Mouse (Mus musculus): ENCODE measurements around the gene Edn3.

The Edn3 gene

DNA sequence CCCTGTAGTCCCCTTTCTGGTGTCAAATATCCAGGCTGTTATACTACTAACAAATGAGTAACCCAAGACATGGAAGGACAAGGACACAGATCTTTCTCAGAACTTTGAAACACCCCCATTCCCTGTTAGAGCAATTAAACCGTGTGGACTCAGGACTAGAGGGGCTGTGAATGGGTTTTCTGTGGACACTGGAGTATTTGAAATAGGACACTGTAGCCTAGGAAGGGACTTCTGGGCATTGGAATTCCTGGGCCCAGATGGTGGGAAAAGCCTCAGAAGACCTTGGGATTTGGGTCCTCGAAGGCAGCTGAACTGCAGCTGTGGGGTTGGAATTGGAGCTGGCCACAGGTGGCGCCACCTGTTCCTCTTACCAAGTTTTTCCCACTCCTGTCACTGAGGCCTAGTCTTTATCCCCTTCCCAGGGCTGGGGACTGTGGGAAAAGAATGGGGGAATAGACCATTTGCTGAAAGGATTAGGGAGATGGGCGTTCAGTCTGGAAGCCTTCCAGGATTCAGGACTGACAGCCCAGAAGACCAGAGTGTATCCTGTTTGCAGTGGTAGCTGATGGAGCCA, 37.2 kb downstream of the Edn3 start:
- no peak for DNase-seq

DNA sequence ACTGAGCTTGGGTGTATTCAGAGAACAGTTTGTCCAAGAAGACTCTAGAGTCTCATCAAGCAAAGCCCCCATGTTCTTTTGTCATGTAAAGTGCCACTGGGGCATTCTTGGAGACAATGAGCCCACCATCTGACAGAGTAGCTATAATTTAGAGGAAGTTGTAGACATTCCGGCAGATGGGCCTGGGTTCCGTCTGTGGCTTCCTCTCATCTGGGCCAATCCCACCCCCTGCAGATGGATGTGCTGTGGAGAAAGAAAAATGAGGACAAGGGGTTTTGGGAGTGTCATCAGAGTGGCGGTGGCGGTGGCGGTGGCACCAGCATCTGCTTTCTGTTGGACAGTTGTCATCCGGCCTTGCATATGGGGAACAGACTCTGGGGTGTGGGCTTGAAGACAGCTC, 42.0 kb downstream of the Edn3 start:
- no peak for DNase-seq

DNA sequence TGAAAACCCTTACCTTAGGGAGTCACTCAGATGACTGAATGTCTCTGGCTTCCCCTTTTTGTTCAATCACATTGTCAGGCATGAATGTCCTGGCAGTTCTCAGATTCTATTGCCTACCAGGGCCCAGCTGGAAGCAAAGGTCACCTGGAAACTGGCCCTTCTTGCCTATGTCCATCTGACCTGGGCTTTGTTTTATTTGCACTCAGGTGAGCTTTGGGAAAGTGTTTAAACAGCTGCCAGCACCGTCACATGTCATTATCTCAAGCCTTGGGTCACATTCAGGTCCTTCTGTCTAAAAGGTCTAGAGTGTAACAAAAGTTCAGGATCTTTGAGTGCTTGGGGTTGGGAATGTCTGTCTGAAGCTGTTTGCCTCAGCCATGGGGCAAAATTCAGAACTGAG, 43.2 kb downstream of the Edn3 start:
- no peak for DNase-seq

GRCm38 (mm10) chr2:174807900-174808299, 47.5 kb downstream of the Edn3 start:
- DNase-seq, result no peak

- DNase-seq, result no peak
Observed at GRCm38 (mm10) chr2:174809296-174809695, 48.9 kb downstream of the Edn3 start.

DNA sequence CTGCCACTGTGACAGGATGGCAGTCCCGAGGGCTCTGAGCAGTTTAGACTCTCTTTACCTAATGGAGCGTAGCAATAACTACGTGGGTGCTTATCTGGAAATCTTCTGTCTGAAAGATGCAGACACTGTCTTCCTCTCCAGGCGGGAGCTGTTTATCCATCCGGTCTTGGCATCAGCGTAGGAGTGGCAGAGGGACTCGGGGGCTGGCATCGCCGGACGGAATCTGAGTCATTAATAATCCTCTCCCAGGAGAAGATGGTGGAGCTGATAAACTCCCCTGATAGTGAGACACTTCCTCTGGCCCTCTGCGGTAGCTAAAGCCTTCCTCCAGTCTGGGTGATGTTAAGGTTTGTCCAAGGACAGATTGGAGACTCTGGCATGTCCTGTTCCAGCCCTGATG, 52.9 kb downstream of the Edn3 start:
- no peak for DNase-seq

DNA sequence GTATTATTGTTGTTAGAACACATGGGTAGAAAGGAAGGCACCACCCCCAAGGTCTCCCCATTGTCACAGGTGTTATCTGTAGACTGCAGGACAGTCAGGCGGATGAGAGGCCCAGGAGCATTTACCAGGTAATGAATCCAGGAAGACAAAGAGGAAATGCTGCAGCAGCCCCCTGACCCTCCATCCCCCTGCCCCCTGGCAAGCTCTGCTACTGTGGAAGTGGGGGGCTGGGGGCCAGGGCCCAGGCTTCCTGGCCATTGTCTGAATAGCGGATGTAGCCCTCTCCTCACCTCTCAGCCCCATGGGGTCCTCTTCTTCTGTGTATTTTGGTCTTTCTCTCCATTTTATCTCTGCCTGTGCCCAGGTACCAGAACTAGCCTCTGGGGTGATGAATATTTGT, 55.7 kb downstream of the Edn3 start:
- no peak for DNase-seq

GRCm38 (mm10) chr2:174820286-174820685, 59.9 kb downstream of the Edn3 start:
- DNase-seq, result no peak

DNA sequence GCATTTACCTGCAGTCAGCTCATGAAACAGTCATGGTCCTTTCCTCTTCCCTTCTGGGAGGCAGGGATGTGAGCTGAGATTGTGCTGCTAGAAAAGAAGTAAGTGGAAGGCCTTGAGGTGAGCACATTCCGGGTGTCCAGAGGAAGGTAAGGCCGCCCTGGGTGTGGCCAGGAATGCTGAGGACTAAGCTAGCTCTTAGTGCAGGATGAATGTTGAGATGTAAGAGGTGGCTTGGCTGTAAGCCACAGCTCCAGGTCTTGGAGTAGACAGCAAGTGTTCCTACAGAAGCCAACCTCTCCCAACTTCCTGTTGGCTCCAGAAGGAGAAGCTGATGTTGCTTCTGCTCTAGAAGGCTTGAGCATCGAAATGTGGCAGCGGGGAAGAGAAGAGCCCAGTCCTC, 67.4 kb downstream of the Edn3 start:
- DNase-seq, result no peak

GRCm38 (mm10) chr2:174833608-174834007, 73.2 kb downstream of the Edn3 start:
- no peak for DNase-seq

All from kidney, adult 8-10 months (tissue).